Mouse (Mus musculus) heart, embryonic 10.5 days (tissue): ENCODE measurements around the gene Spink4. TPM values are rescaled to one million over a fixed set of nuclear protein-coding genes. Genes with fewer than 3 reads are reported as not detected.

Experiments
- DNase-seq: peaks from one replicate; pipeline ENCODE4 v3.0.0-alpha.2; 2017; ENCODE audit warnings: low spot score
- H3K27ac ChIP-seq: fragments of 300-500 bp; sonication (generic); 2 replicates; pipeline ENCODE4 v1.5.1; 2016; ENCODE audit warnings: mild to moderate bottlenecking
- H3K27me3 ChIP-seq: fragments of 300-500 bp; sonication (generic); 2 replicates; pipeline ENCODE4 v1.6.1; 2016; ENCODE audit warnings: mild to moderate bottlenecking; ENCODE audit not compliant: poor library complexity, insufficient read depth, severe bottlenecking
- H3K36me3 ChIP-seq: fragments of 300-500 bp; sonication (generic); 2 replicates; pipeline ENCODE4 v1.6.1; 2016; ENCODE audit warnings: mild to moderate bottlenecking, moderate library complexity
- H3K4me1 ChIP-seq: fragments of 300-500 bp; sonication (generic); 2 replicates; pipeline ENCODE4 v1.6.1; 2016; ENCODE audit warnings: mild to moderate bottlenecking
- H3K4me3 ChIP-seq: fragments of 300-500 bp; sonication (generic); 2 replicates; pipeline ENCODE4 v1.5.1; 2016; ENCODE audit warnings: mild to moderate bottlenecking, moderate library complexity
- H3K9me3 ChIP-seq: fragments of 300-500 bp; sonication (generic); 2 replicates; pipeline ENCODE4 v1.6.1; 2016; ENCODE audit warnings: mild to moderate bottlenecking, moderate library complexity
- WGBS: fragments of 180-500 bp; shearing (Covaris S2); methylation state at CpG from one replicate; pipeline ENCODE4 v1.1.7; 2016; 5-methylcytosine and 5-hydroxymethylcytosine counted together
- polyA plus RNA-seq: library from polyadenylated mRNA; unstranded; fragments of >200 nt; fragmentation: Nextera tagmentation; extraction: Ambion mirVana; gene quantifications from 2 replicates; pipeline ENCODE4 v1.2.1, GENCODE M21; 2016

Spink4 gene
- polyA plus RNA-seq, 1 experiment from 2014 or later, result 6.2 TPM

DNA sequence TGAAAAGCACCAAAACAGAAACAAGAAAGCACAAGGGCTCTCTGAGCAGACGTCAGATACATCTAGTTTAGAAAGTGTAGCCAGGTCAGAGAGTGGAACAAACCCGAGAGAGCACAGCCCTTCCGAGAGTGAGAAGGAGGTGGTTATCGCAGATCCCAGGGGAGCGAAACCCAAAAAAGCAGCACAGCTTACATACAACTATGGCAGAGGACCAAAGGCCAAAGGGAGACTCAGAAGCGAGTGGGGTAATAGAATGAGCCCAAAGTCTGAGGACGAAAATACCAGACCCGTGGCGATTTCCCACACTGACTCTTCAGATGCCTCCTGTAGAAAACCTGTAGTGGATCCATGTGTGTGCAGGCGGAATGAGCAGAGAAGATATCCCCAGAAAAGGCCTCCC lies 56.8 kb downstream of the Spink4 start:
- peaks cover 65% of the 10 kb centered on the region for H3K36me3 ChIP-seq
- H3K27ac ChIP-seq, result no peak overlapping the region
- no peak for DNase-seq
- peaks cover 14% of the 10 kb centered on the region; the same call in 1 of the 2 replicates for H3K4me1 ChIP-seq
- WGBS, result 90% methylated on average over 10 of the region's 10 CpGs
- no peaks in the 10 kb centered on the region for H3K9me3 ChIP-seq
- H3K4me3 ChIP-seq, result no peak overlapping the region
- no peaks in the 10 kb centered on the region for H3K27me3 ChIP-seq

DNA sequence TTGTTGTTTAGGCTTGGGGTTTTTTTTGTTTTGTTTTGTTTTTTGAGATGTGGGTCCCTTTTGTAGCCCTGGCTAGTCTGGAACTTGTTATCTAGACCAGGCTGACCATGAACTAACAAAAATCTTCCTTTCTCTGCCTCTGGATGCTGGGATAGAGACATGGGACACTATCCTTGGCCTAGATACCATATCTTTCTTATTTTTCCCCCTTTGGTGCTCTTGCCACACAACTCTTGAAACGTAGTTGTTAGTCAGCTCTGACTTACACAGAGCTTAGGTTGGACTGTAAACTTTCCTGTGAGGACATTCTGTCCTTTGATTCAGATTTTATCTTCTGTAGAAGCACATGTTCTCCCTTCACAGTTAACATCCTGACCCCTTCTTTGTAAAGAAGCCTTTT lies 59.6 kb downstream of the Spink4 start:
- DNase-seq, result no peak
- 95% methylated on average over 1 of the region's 1 CpGs for WGBS
- Histone ChIP-seq H3K27me3 (no peaks in the 10 kb centered on the region), H3K36me3 (peaks cover 83% of the 10 kb centered on the region), H3K4me1 (no peaks in the 10 kb centered on the region), H3K9me3 (no peaks in the 10 kb centered on the region), H3K27ac (no peak overlapping the region), H3K4me3 (no peak overlapping the region)

Other genes starting within 250 kb of the Spink4 start
- gene Aptx, start 216.9 kb upstream of the Spink4 start, polyA plus RNA-seq, result 29.4 and 32.2 TPM in 2 replicates
- 332 and 445 TPM in 2 replicates for gene Dnaja1, start 197.9 kb upstream of the Spink4 start, polyA plus RNA-seq
- 125 and 158 TPM in 2 replicates for gene Smu1, start 162.1 kb upstream of the Spink4 start, polyA plus RNA-seq
- 38.1 and 47.1 TPM in 2 replicates for gene B4galt1, start 66.0 kb upstream of the Spink4 start, polyA plus RNA-seq
- 181 and 209 TPM in 2 replicates for gene Bag1, start 28.2 kb downstream of the Spink4 start, polyA plus RNA-seq
- 72.3 and 76.7 TPM in 2 replicates for gene Chmp5, start 28.4 kb downstream of the Spink4 start, polyA plus RNA-seq
- gene Nfx1, start 50.9 kb downstream of the Spink4 start, polyA plus RNA-seq, result 76.5 and 87.4 TPM in 2 replicates
- 0.09 and 1.2 TPM in 2 replicates for gene Aqp7, start 128.1 kb downstream of the Spink4 start, polyA plus RNA-seq
- 10.6 TPM in 2 replicates for gene Aqp3, start 178.1 kb downstream of the Spink4 start, polyA plus RNA-seq
- gene Nol6, start 204.4 kb downstream of the Spink4 start, polyA plus RNA-seq, result 26.0 and 26.8 TPM in 2 replicates
- 64.2 and 84.7 TPM in 2 replicates for gene Ube2r2, start 215.7 kb downstream of the Spink4 start, polyA plus RNA-seq